Mouse (Mus musculus) lung, embryonic 14.5 days (tissue): ENCODE results near the gene Abcb9. TPM values are rescaled to one million over a fixed set of nuclear protein-coding genes. Genes with fewer than 3 reads are reported as not detected.
A peak's percentile ranks its signal among the peaks of the same experiment; 100 is the strongest.

Source experiments
- ATAC-seq: fragments of 200-750 bp; cut with Nextera tagmentation; 2 replicates; pipeline ENCODE4 v1.8.0; 2017; ENCODE audit warnings: mild to moderate bottlenecking, moderate TSS enrichment, moderate library complexity; ENCODE audit not compliant: insufficient read depth
- DNase-seq: peaks from one replicate; pipeline ENCODE4 v3.0.0-alpha.2; 2015
- H3K27ac ChIP-seq: fragments of 300-500 bp; sonication (generic); 2 replicates; pipeline ENCODE4 v1.5.1; 2014; ENCODE audit warnings: low read depth, mild to moderate bottlenecking, moderate library complexity
- H3K27me3 ChIP-seq: fragments of 300-500 bp; sonication (generic); 2 replicates; pipeline ENCODE4 v1.6.1; 2014; ENCODE audit warnings: low read length, control low read depth; ENCODE audit not compliant: insufficient read depth
- H3K36me3 ChIP-seq: fragments of 300-500 bp; sonication (generic); 2 replicates; pipeline ENCODE4 v1.6.1; 2014; ENCODE audit warnings: control low read depth; ENCODE audit not compliant: insufficient read depth
- H3K4me1 ChIP-seq: fragments of 300-500 bp; sonication (generic); 2 replicates; pipeline ENCODE4 v1.6.1; 2014; ENCODE audit warnings: antibody characterized with exemption, control low read depth; ENCODE audit not compliant: insufficient read depth
- H3K4me2 ChIP-seq: fragments of 300-500 bp; sonication (generic); 2 replicates; pipeline ENCODE4 v1.6.1; 2014; ENCODE audit warnings: mild to moderate bottlenecking
- H3K4me3 ChIP-seq: fragments of 300-500 bp; sonication (generic); 2 replicates; pipeline ENCODE4 v1.5.1; 2014; ENCODE audit warnings: low read depth, low read length
- H3K9ac ChIP-seq: fragments of 300-500 bp; sonication (generic); 2 replicates; pipeline ENCODE4 v1.6.1; 2014
- H3K9me3 ChIP-seq: fragments of 300-500 bp; sonication (generic); 2 replicates; pipeline ENCODE4 v1.6.1; 2016; ENCODE audit warnings: low read depth, low read length, control low read depth
- CTCF ChIP-seq: IDR thresholded peaks from 2 replicates; pipeline ENCODE4 v1.5.1; 2016; ENCODE audit warnings: antibody characterized with exemption, low read depth
- WGBS: fragments of 180-500 bp; shearing (Covaris S2); extraction: QIAGEN DNeasy Blood & Tissue Kit; methylation state at CpG from one replicate; pipeline ENCODE4 v1.1.7; 2014; 5-methylcytosine and 5-hydroxymethylcytosine counted together
- polyA plus RNA-seq: library from polyadenylated mRNA; unstranded; fragments of >200 nt; fragmentation: Nextera tagmentation; extraction: Ambion mirVana; gene quantifications from 2 replicates; pipeline ENCODE4 v1.2.1, GENCODE M21; 2014

The Abcb9 gene
- polyA plus RNA-seq, result 0.88 and 1.1 TPM in 2 replicates

GRCm38 (mm10) chr5:124095596-124096232, at the start of gene Abcb9:
TSS of gene Abcb9 (minus strand) at chr5:124095798.
- Histone ChIP-seq H3K36me3 (no peaks in the 10 kb centered on the region), H3K4me3 (peak within 1 kb of the TSS; percentile 34), H3K9ac (peak within 1 kb of the TSS; percentile 10), H3K27me3 (no peaks in the 10 kb centered on the region), H3K9me3 (no peaks in the 10 kb centered on the region), H3K4me1 (no peaks in the 10 kb centered on the region), H3K4me2 (peak within 1 kb of the TSS; percentile 64), H3K27ac (no peak within 1 kb of the TSS)
- under 1% methylated on average over 42 of the region's 42 CpGs for WGBS
- DNase-seq, result peak; percentile 94
- peak; percentile 84 for ATAC-seq
- TF ChIP-seq CTCF, result no peak

GRCm38 (mm10) chr5:124138066-124138465, 42.5 kb upstream of the Abcb9 start:
- no peaks in the 10 kb centered on the region for H3K4me1 ChIP-seq
- no peak for TF ChIP-seq CTCF
- no peak overlapping the region for H3K9ac ChIP-seq
- no peaks in the 10 kb centered on the region for H3K9me3 ChIP-seq
- ATAC-seq (peak; percentile 52; the same call in 1 of the 2 replicates), DNase-seq (peak; percentile 64)
- H3K27me3 ChIP-seq, result no peaks in the 10 kb centered on the region
- peaks cover 26% of the 10 kb centered on the region; the same call in 1 of the 2 replicates for H3K36me3 ChIP-seq
- H3K27ac ChIP-seq, result no peak overlapping the region
- H3K4me3 ChIP-seq, result no peak overlapping the region
- H3K4me2 ChIP-seq, result no peak overlapping the region
- 44% methylated on average over 7 of the region's 7 CpGs for WGBS

GRCm38 (mm10) chr5:124134261-124134660, 38.7 kb upstream of the Abcb9 start:
- WGBS, result 86% methylated on average over 5 of the region's 5 CpGs
- H3K4me3 ChIP-seq, result no peak overlapping the region
- ATAC-seq (no peak), DNase-seq (no peak)
- H3K4me2 ChIP-seq, result no peak overlapping the region
- TF ChIP-seq CTCF, result no peak
- no peak overlapping the region for H3K27ac ChIP-seq
- no peak overlapping the region for H3K9ac ChIP-seq
- no peaks in the 10 kb centered on the region for H3K9me3 ChIP-seq
- peaks cover 31% of the 10 kb centered on the region; the same call in 1 of the 2 replicates for H3K36me3 ChIP-seq
- H3K4me1 ChIP-seq, result no peaks in the 10 kb centered on the region
- H3K27me3 ChIP-seq, result no peaks in the 10 kb centered on the region

GRCm38 (mm10) chr5:124125093-124125492, 29.5 kb upstream of the Abcb9 start:
- Histone ChIP-seq H3K36me3 (peaks cover 59% of the 10 kb centered on the region), H3K4me2 (no peak overlapping the region), H3K9ac (no peak overlapping the region), H3K27ac (no peak overlapping the region), H3K4me3 (no peak overlapping the region), H3K9me3 (no peaks in the 10 kb centered on the region), H3K27me3 (no peaks in the 10 kb centered on the region), H3K4me1 (no peaks in the 10 kb centered on the region)
- 81% methylated on average over 11 of the region's 11 CpGs for WGBS
- ATAC-seq (no peak), DNase-seq (no peak)
- no peak for TF ChIP-seq CTCF

GRCm38 (mm10) chr5:124122357-124122756, 26.8 kb upstream of the Abcb9 start:
- Histone ChIP-seq H3K36me3 (peaks cover 66% of the 10 kb centered on the region), H3K4me2 (no peak overlapping the region), H3K4me1 (peaks cover under 1% of the 10 kb centered on the region; the same call in 1 of the 2 replicates), H3K4me3 (no peak overlapping the region), H3K9me3 (no peaks in the 10 kb centered on the region), H3K9ac (no peak overlapping the region), H3K27me3 (no peaks in the 10 kb centered on the region), H3K27ac (no peak overlapping the region)
- no peak for ATAC-seq
- no peak for TF ChIP-seq CTCF
- no peak for DNase-seq
- 90% methylated on average over 18 of the region's 18 CpGs for WGBS

- Histone ChIP-seq H3K36me3 (peaks cover 67% of the 10 kb centered on the region), H3K9me3 (no peaks in the 10 kb centered on the region), H3K27ac (no peak overlapping the region), H3K27me3 (no peaks in the 10 kb centered on the region), H3K4me3 (no peak overlapping the region), H3K4me1 (peaks cover 7% of the 10 kb centered on the region; the same call in 1 of the 2 replicates), H3K9ac (no peak overlapping the region), H3K4me2 (no peak overlapping the region)
- no peak for ATAC-seq
- WGBS, result 59% methylated on average over 5 of the region's 5 CpGs
- no peak for DNase-seq
- TF ChIP-seq CTCF, result no peak
Measured at GRCm38 (mm10) chr5:124119204-124119603, 23.6 kb upstream of the Abcb9 start.

GRCm38 (mm10) chr5:124115990-124116845, 20.6 kb upstream of the Abcb9 start, which contains the start of gene Arl6ip4:
TSS of gene Arl6ip4 (plus strand) at chr5:124116089.
- peaks cover 46% of the 10 kb centered on the region for H3K36me3 ChIP-seq
- WGBS, result 1% methylated on average over 64 of the region's 64 CpGs

More at GRCm38 (mm10) chr5:124115990-124116845, 20.6 kb upstream of the Abcb9 start, which contains the start of gene Arl6ip4:
- peak within 1 kb of the TSS; percentile 94 for H3K9ac ChIP-seq
- no peak for TF ChIP-seq CTCF
- DNase-seq, result peak; percentile 90
- H3K4me2 ChIP-seq, result peak within 1 kb of the TSS; percentile 98
- peak within 1 kb of the TSS; percentile 81 for H3K27ac ChIP-seq
- no peaks in the 10 kb centered on the region for H3K9me3 ChIP-seq
- peaks cover 7% of the 10 kb centered on the region; the same call in 1 of the 2 replicates for H3K4me1 ChIP-seq
- peak within 1 kb of the TSS; percentile 94 for H3K4me3 ChIP-seq
- ATAC-seq, result no peak
- no peaks in the 10 kb centered on the region for H3K27me3 ChIP-seq
